10 mouse cellular contexts compared by ENCODE assay signal in genomic region chr5:113797149-113797882, GRCm38 (mm10). TPM values are rescaled to one million over a fixed set of nuclear protein-coding genes. Genes with fewer than 3 reads are reported as not detected.
A peak's percentile ranks its signal among the peaks of the same experiment; 100 is the strongest.
DNase-seq lines count a peak whose midpoint lies in the region; ATAC-seq lines count a peak whose summit lies in the region.
"Had no signal": no experiment of that assay in that cellular context is flagged by ENCODE, and none has a peak within 500 bp of the region (broad histone marks: within the 10 kb centered on the region; RNA-seq: fewer than 3 reads in every experiment).

No protein-coding gene starts in this region.

- H3K36me3 ChIP-seq in hindbrain, embryonic 10.5 days, result 0 out of 2 replicates have a peak, but pooled peaks cover 5% of the 10 kb centered on the region
- no peaks in the 10 kb centered on the region for H3K36me3 ChIP-seq in hindbrain, embryonic 16.5 days (ENCODE audit: control insufficient read depth, insufficient read depth, low read length)
- H3K36me3 ChIP-seq in embryonic facial prominence, embryonic 11.5 days (replicated peaks; ENCODE audit: control insufficient read depth, insufficient read depth, low read depth, low read length), result no peaks in the 10 kb centered on the region; the same call in none of the 2 replicates
- no peaks in the 10 kb centered on the region for H3K36me3 ChIP-seq in liver, embryonic 13.5 days
- H3K36me3 ChIP-seq: G1E had no signal

- H3K27ac ChIP-seq in hindbrain, embryonic 10.5 days, result peak overlapping the region; percentile 69
- H3K27ac ChIP-seq in hindbrain, embryonic 16.5 days (ENCODE audit: low read depth, low read length), result no peak overlapping the region
- peak overlapping the region; percentile 88 for H3K27ac ChIP-seq in embryonic facial prominence, embryonic 11.5 days (replicated peaks; ENCODE audit: low read depth, low read length)
- H3K27ac ChIP-seq in liver, embryonic 13.5 days, result peak overlapping the region; percentile 26
- H3K27ac ChIP-seq: forebrain, embryonic 13.5 days had no signal

- no peak overlapping the region for H3K9ac ChIP-seq in hindbrain, embryonic 16.5 days (ENCODE audit: low read depth, low read length)
- peak overlapping the region; percentile 30; the same call in 1 of the 2 replicates for H3K9ac ChIP-seq in embryonic facial prominence, embryonic 11.5 days (replicated peaks; ENCODE audit: low read length)
- H3K9ac ChIP-seq in liver, embryonic 13.5 days, result no peak overlapping the region

- H3K4me1 ChIP-seq in hindbrain, embryonic 10.5 days (replicated peaks), result peaks cover 65% of the 10 kb centered on the region
- no peaks in the 10 kb centered on the region for H3K4me1 ChIP-seq in hindbrain, embryonic 16.5 days (ENCODE audit: control insufficient read depth, insufficient read depth, low read depth, low read length)
- peaks cover 11% of the 10 kb centered on the region for H3K4me1 ChIP-seq in embryonic facial prominence, embryonic 11.5 days (ENCODE audit: control insufficient read depth, insufficient read depth, low read length)
- H3K4me1 ChIP-seq in liver, embryonic 13.5 days (replicated peaks), result peaks cover 19% of the 10 kb centered on the region

- 8% methylated on average over 19 of the region's 19 CpGs for WGBS in hindbrain, embryonic 10.5 days
- WGBS in hindbrain, embryonic 16.5 days, result 13% methylated on average over 19 of the region's 19 CpGs
- 5% methylated on average over 19 of the region's 19 CpGs for WGBS in embryonic facial prominence, embryonic 11.5 days
- 29% methylated on average over 19 of the region's 19 CpGs for WGBS in liver, embryonic 13.5 days (ENCODE audit: insufficient replicate concordance)

- DNase-seq in hindbrain, embryonic 10.5 days (ENCODE audit: low spot score), result peak; percentile 19
- peak; percentile 52 for DNase-seq in 416B (ENCODE audit: low read depth)
- DNase-seq in embryonic facial prominence, embryonic 11.5 days (ENCODE audit: low spot score), result peak; percentile 49
- no peak for DNase-seq in liver, embryonic 13.5 days
- no peak for DNase-seq in frontal cortex, adult 2 months (ENCODE audit: extremely low spot score in 1 of 2, low spot score in 1 of 2)
- no peak for DNase-seq in spleen, postnatal 10 days (ENCODE audit: low spot score in 2 of 2)
- DNase-seq in adrenal gland, postnatal 4 days (ENCODE audit: low spot score in 2 of 2), result no peak

- ATAC-seq in hindbrain, embryonic 16.5 days, result no peak
- ATAC-seq in embryonic facial prominence, embryonic 11.5 days (replicated peaks; ENCODE audit: insufficient number of reproducible peaks, low FRiP score, low TSS enrichment, low read depth), result no peak
- no peak for ATAC-seq in liver, embryonic 13.5 days (ENCODE audit: low read depth)
- ATAC-seq: forebrain, embryonic 13.5 days had no signal

- peaks cover 52% of the 10 kb centered on the region for H3K27me3 ChIP-seq in hindbrain, embryonic 10.5 days (ENCODE audit: insufficient read depth, poor library complexity, severe bottlenecking)
- H3K27me3 ChIP-seq in hindbrain, embryonic 16.5 days (replicated peaks; ENCODE audit: control insufficient read depth, insufficient read depth, low read length), result peaks cover 3% of the 10 kb centered on the region; the same call in 1 of the 2 replicates
- H3K27me3 ChIP-seq in embryonic facial prominence, embryonic 11.5 days (ENCODE audit: control insufficient read depth, insufficient read depth, low read length), result no peaks in the 10 kb centered on the region
- peaks cover 19% of the 10 kb centered on the region; the same call in 1 of the 2 replicates for H3K27me3 ChIP-seq in liver, embryonic 13.5 days

- H3K9me3 ChIP-seq in hindbrain, embryonic 10.5 days, result no peaks in the 10 kb centered on the region
- no peaks in the 10 kb centered on the region for H3K9me3 ChIP-seq in hindbrain, embryonic 16.5 days (ENCODE audit: control insufficient read depth, low read length)
- no peaks in the 10 kb centered on the region for H3K9me3 ChIP-seq in embryonic facial prominence, embryonic 11.5 days (replicated peaks; ENCODE audit: control insufficient read depth, low read length)
- no peaks in the 10 kb centered on the region for H3K9me3 ChIP-seq in liver, embryonic 13.5 days (replicated peaks)
- H3K9me3 ChIP-seq: forebrain, embryonic 13.5 days; G1E had no signal

- H3K4me3 ChIP-seq in hindbrain, embryonic 10.5 days, result peak overlapping the region; percentile 33
- H3K4me3 ChIP-seq in hindbrain, embryonic 16.5 days (ENCODE audit: low read length), result no peak overlapping the region
- peak overlapping the region; percentile 55 for H3K4me3 ChIP-seq in embryonic facial prominence, embryonic 11.5 days (ENCODE audit: low read depth, low read length)
- H3K4me3 ChIP-seq in liver, embryonic 13.5 days (replicated peaks), result no peak overlapping the region
- H3K4me3 ChIP-seq: forebrain, embryonic 13.5 days had no signal

- H3K4me2 ChIP-seq in hindbrain, embryonic 16.5 days (ENCODE audit: low read length), result no peak overlapping the region
- H3K4me2 ChIP-seq in embryonic facial prominence, embryonic 11.5 days (ENCODE audit: low read depth, low read length), result peak overlapping the region; percentile 65
- peak overlapping the region; percentile 34 for H3K4me2 ChIP-seq in liver, embryonic 13.5 days
- H3K4me2 ChIP-seq: forebrain, embryonic 13.5 days had no signal

RNA-seq across cellular contexts. Expression of gene Tmem119, which starts 3.0 kb away (rescaled TPM):
- polyA plus RNA-seq in hindbrain, embryonic 10.5 days (2016; fragmentation: Nextera tagmentation; extraction: Ambion mirVana), result 34.4 and 46.0 TPM in 2 replicates
- polyA plus RNA-seq in hindbrain, embryonic 16.5 days (2015; fragmentation: Nextera tagmentation; extraction: Ambion mirVana), result 7.9 and 10.4 TPM in 2 replicates
- polyA plus RNA-seq in embryonic facial prominence, embryonic 11.5 days (2014; fragmentation: Nextera tagmentation; extraction: Ambion mirVana), result 50.8 and 54.2 TPM in 2 replicates
- 3.8 TPM in 2 replicates for polyA plus RNA-seq in liver, embryonic 13.5 days (2015; fragmentation: Nextera tagmentation; extraction: Ambion mirVana)
- polyA plus RNA-seq in frontal cortex, adult 2 months (2012; rRNA removed), result 17.6 and 22.6 TPM in 2 replicates
- 10 to 100 TPM; 24.5 to 25.2 TPM for total RNA-seq in adrenal gland, postnatal 4 days (2021)

RNA-seq across cellular contexts. Expression of gene Iscu, which starts 24.8 kb away (rescaled TPM):
- polyA plus RNA-seq in hindbrain, embryonic 10.5 days (2016; fragmentation: Nextera tagmentation; extraction: Ambion mirVana), result 103 and 116 TPM in 2 replicates
- 86.8 and 94.0 TPM in 2 replicates for polyA plus RNA-seq in hindbrain, embryonic 16.5 days (2015; fragmentation: Nextera tagmentation; extraction: Ambion mirVana)
- polyA plus RNA-seq in embryonic facial prominence, embryonic 11.5 days (2014; fragmentation: Nextera tagmentation; extraction: Ambion mirVana), result 103 and 113 TPM in 2 replicates
- polyA plus RNA-seq in liver, embryonic 13.5 days (2015; fragmentation: Nextera tagmentation; extraction: Ambion mirVana), result 104 and 106 TPM in 2 replicates
- 202 and 208 TPM in 2 replicates for polyA plus RNA-seq in frontal cortex, adult 2 months (2012; rRNA removed)
- 100 to 1,000 TPM; 417 to 454 TPM for total RNA-seq in adrenal gland, postnatal 4 days (2021)

RNA-seq across cellular contexts. Expression of gene Sart3, which starts 25.0 kb away (rescaled TPM):
- 66.0 and 77.9 TPM in 2 replicates for polyA plus RNA-seq in hindbrain, embryonic 10.5 days (2016; fragmentation: Nextera tagmentation; extraction: Ambion mirVana)
- 37.7 and 39.0 TPM in 2 replicates for polyA plus RNA-seq in hindbrain, embryonic 16.5 days (2015; fragmentation: Nextera tagmentation; extraction: Ambion mirVana)
- polyA plus RNA-seq in embryonic facial prominence, embryonic 11.5 days (2014; fragmentation: Nextera tagmentation; extraction: Ambion mirVana), result 52.4 and 55.4 TPM in 2 replicates
- 21.2 and 24.2 TPM in 2 replicates for polyA plus RNA-seq in liver, embryonic 13.5 days (2015; fragmentation: Nextera tagmentation; extraction: Ambion mirVana)
- 39.0 and 44.1 TPM in 2 replicates for polyA plus RNA-seq in frontal cortex, adult 2 months (2012; rRNA removed)
- 10 to 100 TPM; 48.2 to 53.9 TPM for total RNA-seq in adrenal gland, postnatal 4 days (2021)

RNA-seq across cellular contexts. Expression of gene Selplg, which starts 35.1 kb away (rescaled TPM):
- 1.3 and 1.7 TPM in 2 replicates for polyA plus RNA-seq in hindbrain, embryonic 10.5 days (2016; fragmentation: Nextera tagmentation; extraction: Ambion mirVana)
- 1.9 and 2.5 TPM in 2 replicates for polyA plus RNA-seq in hindbrain, embryonic 16.5 days (2015; fragmentation: Nextera tagmentation; extraction: Ambion mirVana)
- 1.2 and 2.0 TPM in 2 replicates for polyA plus RNA-seq in embryonic facial prominence, embryonic 11.5 days (2014; fragmentation: Nextera tagmentation; extraction: Ambion mirVana)
- 10.1 and 11.6 TPM in 2 replicates for polyA plus RNA-seq in liver, embryonic 13.5 days (2015; fragmentation: Nextera tagmentation; extraction: Ambion mirVana)
- 34.0 and 40.3 TPM in 2 replicates for polyA plus RNA-seq in frontal cortex, adult 2 months (2012; rRNA removed)
- total RNA-seq in adrenal gland, postnatal 4 days (2021), result 1 to 10 TPM; 3.2 to 4.3 TPM

Comparison
In these comparisons a context has a peak if more than half of its experiments do, and no peak if none do; other contexts are left out.
1. H3K4me3 ChIP-seq: peak in hindbrain, embryonic 10.5 days (single experiment) and embryonic facial prominence, embryonic 11.5 days (single experiment); none in hindbrain, embryonic 16.5 days (single experiment) and liver, embryonic 13.5 days (single experiment).
2. DNase-seq: peak in hindbrain, embryonic 10.5 days (single experiment), 416B (single experiment) and embryonic facial prominence, embryonic 11.5 days (single experiment); none in liver, embryonic 13.5 days (single experiment), frontal cortex, adult 2 months (0 of 2), spleen, postnatal 10 days (0 of 2) and adrenal gland, postnatal 4 days (0 of 2).